Mouse (Mus musculus): ENCODE data around the gene Gria1.

GRCm38 (mm10) chr11:57274687-57275086 is 263.5 kb downstream of the Gria1 start:
- TF ChIP-seq CTCF (IDR thresholded peaks at IDR 0.05; ENCODE audit: extremely low read depth, insufficient read depth, insufficient read length, insufficient replicate concordance) (no peak), POLR2A (IDR thresholded peaks at IDR 0.05; ENCODE audit: low read depth, low read length) (no peak)
